Mouse (Mus musculus) lung, embryonic 15.5 days (tissue): ENCODE results near the gene Gimap4. TPM values are rescaled to one million over a fixed set of nuclear protein-coding genes. Genes with fewer than 3 reads are reported as not detected.

Experiments
- ATAC-seq: fragments of 200-750 bp; cut with Nextera tagmentation; 2 replicates; pipeline ENCODE4 v1.8.0; 2017; ENCODE audit warnings: moderate number of reproducible peaks, borderline replicate concordance; ENCODE audit not compliant: low FRiP score, low TSS enrichment; ENCODE audit errors: extremely low read depth
- H3K27ac ChIP-seq: fragments of 300-500 bp; sonication (generic); 2 replicates; pipeline ENCODE4 v1.5.1; 2015; ENCODE audit warnings: moderate library complexity, mild to moderate bottlenecking, inconsistent platforms
- H3K27me3 ChIP-seq: fragments of 300-500 bp; sonication (generic); 2 replicates; pipeline ENCODE4 v1.6.1; 2015; ENCODE audit warnings: inconsistent platforms
- H3K36me3 ChIP-seq: fragments of 300-500 bp; sonication (generic); 2 replicates; pipeline ENCODE4 v1.6.1; 2015; ENCODE audit warnings: inconsistent platforms
- H3K4me1 ChIP-seq: fragments of 300-500 bp; sonication (generic); 2 replicates; pipeline ENCODE4 v1.6.1; 2015; ENCODE audit warnings: inconsistent platforms
- H3K4me2 ChIP-seq: fragments of 300-500 bp; sonication (generic); 2 replicates; pipeline ENCODE4 v1.6.1; 2015; ENCODE audit warnings: inconsistent platforms, mild to moderate bottlenecking, moderate library complexity
- H3K4me3 ChIP-seq: fragments of 300-500 bp; sonication (generic); 2 replicates; pipeline ENCODE4 v1.5.1; 2015; ENCODE audit warnings: mild to moderate bottlenecking, inconsistent platforms
- H3K9ac ChIP-seq: fragments of 300-500 bp; sonication (generic); 2 replicates; pipeline ENCODE4 v1.6.1; 2015; ENCODE audit warnings: inconsistent platforms
- H3K9me3 ChIP-seq: fragments of 300-500 bp; sonication (generic); 2 replicates; pipeline ENCODE4 v1.6.1; 2016; ENCODE audit warnings: inconsistent platforms
- whole genome bisulfite sequencing: fragments of 180-500 bp; shearing (Covaris S2); methylation state at CpG from one replicate; pipeline ENCODE4 v1.1.7; 2015; 5-methylcytosine and 5-hydroxymethylcytosine counted together
- polyA plus RNA-seq: library from polyadenylated mRNA; unstranded; fragments of >200 nt; fragmentation: Nextera tagmentation; extraction: Ambion mirVana; gene quantifications from 2 replicates; pipeline ENCODE4 v1.2.1, GENCODE M21; 2015

Gimap4 gene
- polyA plus RNA-seq, 1 experiment from 2014 or later = 46.6 TPM

DNA sequence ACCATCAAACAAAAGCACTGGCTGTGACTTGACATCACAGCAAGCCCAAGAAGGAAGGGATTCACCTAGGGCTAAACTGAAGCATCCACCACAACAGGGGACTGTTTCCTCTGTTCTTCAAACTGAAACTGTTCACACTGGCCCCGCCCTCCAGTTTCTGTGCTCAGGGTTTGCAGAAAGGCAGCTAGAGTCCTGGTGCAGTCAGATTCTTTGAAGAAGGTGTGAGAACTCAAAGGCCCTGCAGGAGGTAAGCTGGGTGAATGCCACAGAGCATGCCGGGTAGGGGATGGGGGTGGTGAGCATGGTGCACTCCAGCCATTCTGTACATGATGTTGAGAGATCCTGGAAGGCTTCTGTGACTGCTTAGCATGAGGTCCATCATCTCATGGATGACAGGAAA is 34.1 kb downstream of the Gimap4 start, which contains the start of the genes Gm28053 and Gimap7:
Gene Gm28053 (plus strand): TSS at position 153 of the 400 bp plus-strand sequence.
Gene Gimap7 (plus strand): TSS at position 167 of the 400 bp plus-strand sequence.
- 50% methylated on average over 2 of the region's 2 CpGs for WGBS
- no peaks in the 10 kb centered on the region for H3K4me1 ChIP-seq
- H3K4me2 ChIP-seq = no peak within 1 kb of the TSS
- no peak within 1 kb of the TSS for H3K9ac ChIP-seq
- no peak within 1 kb of the TSS for H3K4me3 ChIP-seq
- H3K36me3 ChIP-seq = no peaks in the 10 kb centered on the region
- H3K9me3 ChIP-seq = no peaks in the 10 kb centered on the region
- H3K27ac ChIP-seq = no peak within 1 kb of the TSS
- no peaks in the 10 kb centered on the region for H3K27me3 ChIP-seq
- no peak for ATAC-seq

GRCm38 (mm10) chr6:48720326-48720725 is 36.0 kb downstream of the Gimap4 start:
- H3K4me2 ChIP-seq = no peak overlapping the region
- H3K27ac ChIP-seq = no peak overlapping the region
- no peaks in the 10 kb centered on the region for H3K36me3 ChIP-seq
- no peak overlapping the region for H3K9ac ChIP-seq
- ATAC-seq = no peak
- no peaks in the 10 kb centered on the region for H3K9me3 ChIP-seq
- H3K4me1 ChIP-seq = no peaks in the 10 kb centered on the region
- H3K27me3 ChIP-seq = no peaks in the 10 kb centered on the region
- no peak overlapping the region for H3K4me3 ChIP-seq
- WGBS = 64% methylated on average over 4 of the region's 4 CpGs

DNA sequence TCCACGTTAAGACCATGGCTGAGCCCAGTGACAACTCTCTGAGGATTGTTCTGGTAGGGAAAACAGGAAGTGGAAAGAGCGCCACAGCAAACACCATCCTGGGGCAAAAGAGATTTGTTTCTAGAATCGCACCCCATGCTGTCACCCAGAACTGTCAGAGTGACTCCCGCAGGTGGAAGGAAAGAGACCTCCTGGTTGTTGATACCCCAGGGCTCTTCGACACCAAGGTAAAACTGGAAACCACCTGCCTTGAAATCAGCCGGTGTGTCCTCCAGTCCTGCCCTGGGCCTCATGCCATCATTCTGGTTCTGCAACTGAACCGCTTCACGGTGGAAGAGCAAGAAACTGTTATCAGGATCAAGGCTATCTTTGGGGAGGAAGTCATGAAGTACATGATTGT is 39.1 kb downstream of the Gimap4 start:
- Histone ChIP-seq H3K36me3 (no peaks in the 10 kb centered on the region), H3K4me2 (no peak overlapping the region), H3K9me3 (no peaks in the 10 kb centered on the region), H3K27ac (no peak overlapping the region), H3K9ac (no peak overlapping the region), H3K27me3 (no peaks in the 10 kb centered on the region), H3K4me1 (peaks cover 3% of the 10 kb centered on the region; the same call in 1 of the 2 replicates), H3K4me3 (no peak overlapping the region)
- no peak for ATAC-seq
- 75% methylated on average over 8 of the region's 8 CpGs for WGBS

DNA sequence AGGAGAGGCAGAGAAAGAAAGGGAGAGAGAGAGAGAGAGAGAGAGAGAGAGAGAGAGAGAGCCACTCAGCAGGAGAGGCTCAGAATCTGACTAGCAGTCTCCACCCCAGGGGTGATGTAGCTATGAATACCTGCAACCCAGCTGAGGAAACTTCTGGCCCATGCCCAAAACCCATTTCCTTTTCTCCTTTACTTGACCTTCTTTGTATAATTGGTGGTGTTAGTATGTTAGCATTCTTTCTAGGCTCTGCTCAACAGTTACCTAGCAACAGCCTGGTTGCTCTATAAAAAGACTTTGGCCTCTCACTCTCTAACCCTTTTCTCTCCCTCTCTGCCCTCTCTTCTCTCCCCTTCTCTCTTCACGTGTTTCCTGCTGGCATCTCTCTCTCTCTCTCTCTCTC is 41.1 kb downstream of the Gimap4 start:
- ATAC-seq = peak; percentile 55
- H3K4me3 ChIP-seq = no peak overlapping the region
- H3K36me3 ChIP-seq = no peaks in the 10 kb centered on the region
- no peak overlapping the region for H3K9ac ChIP-seq
- H3K9me3 ChIP-seq = no peaks in the 10 kb centered on the region
- H3K4me1 ChIP-seq = peaks cover 3% of the 10 kb centered on the region; the same call in 1 of the 2 replicates
- 0% methylated on average over 1 of the region's 1 CpGs for WGBS
- no peaks in the 10 kb centered on the region for H3K27me3 ChIP-seq
- H3K4me2 ChIP-seq = no peak overlapping the region
- H3K27ac ChIP-seq = peak overlapping the region; percentile 42; the same call in 1 of the 2 replicates

GRCm38 (mm10) chr6:48727761-48728160 is 43.4 kb downstream of the Gimap4 start:
- no peak overlapping the region for H3K27ac ChIP-seq
- no peaks in the 10 kb centered on the region for H3K9me3 ChIP-seq
- no peaks in the 10 kb centered on the region for H3K27me3 ChIP-seq
- no peak overlapping the region for H3K4me2 ChIP-seq
- no peak overlapping the region for H3K9ac ChIP-seq
- no peak for ATAC-seq
- no peak overlapping the region for H3K4me3 ChIP-seq
- peaks cover 3% of the 10 kb centered on the region; the same call in 1 of the 2 replicates for H3K4me1 ChIP-seq
- WGBS = 75% methylated on average over 5 of the region's 5 CpGs
- no peaks in the 10 kb centered on the region for H3K36me3 ChIP-seq

DNA sequence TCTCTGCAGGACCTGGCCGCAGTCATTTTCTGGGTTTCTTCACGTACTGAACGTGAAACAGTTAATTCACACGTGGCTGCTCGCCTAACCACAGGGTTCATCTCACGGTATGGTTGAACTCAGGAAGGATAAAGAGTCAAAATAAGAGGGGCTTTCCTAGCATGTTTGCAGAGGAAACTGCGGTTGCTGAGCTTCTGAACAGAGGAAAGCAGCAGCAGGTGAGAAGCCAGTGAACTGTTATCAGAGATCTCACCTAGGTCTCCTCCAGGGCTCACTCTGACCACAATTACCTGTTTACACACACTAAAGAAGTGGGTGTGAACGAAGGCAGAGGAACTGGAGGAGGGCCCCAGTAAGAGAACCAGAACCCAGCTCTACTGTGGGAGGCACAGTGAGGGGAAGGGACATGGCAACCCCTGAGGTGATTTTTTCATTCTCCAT is 48.5 kb downstream of the Gimap4 start:
- no peak overlapping the region for H3K9ac ChIP-seq
- 39% methylated on average over 8 of the region's 8 CpGs for WGBS

DNA sequence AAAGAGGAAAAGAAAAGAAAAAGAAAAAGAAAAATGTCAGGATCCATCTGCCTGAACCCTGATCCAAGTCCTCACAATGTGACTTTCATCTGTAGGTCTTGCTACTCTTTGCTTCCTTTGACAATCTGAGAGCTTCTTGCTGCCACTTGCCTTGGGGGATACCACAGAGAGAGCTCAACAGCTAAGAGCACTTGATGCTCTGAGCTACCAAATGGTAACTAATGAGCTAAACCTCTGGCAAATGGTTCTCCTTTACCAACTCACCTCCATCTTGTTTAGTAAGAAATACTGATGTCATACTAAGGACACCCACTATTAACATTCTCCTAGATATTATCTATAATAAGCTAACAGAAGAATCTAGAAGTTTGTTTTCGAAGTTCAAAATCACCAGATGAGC is 49.3 kb downstream of the Gimap4 start:
- no peaks in the 10 kb centered on the region for H3K4me1 ChIP-seq
- no peak overlapping the region for H3K4me2 ChIP-seq
- WGBS = 78% methylated on average over 1 of the region's 1 CpGs
- no peaks in the 10 kb centered on the region for H3K27me3 ChIP-seq
- H3K4me3 ChIP-seq = no peak overlapping the region
- H3K9me3 ChIP-seq = no peaks in the 10 kb centered on the region
- no peak overlapping the region for H3K9ac ChIP-seq
- no peak overlapping the region for H3K27ac ChIP-seq
- H3K36me3 ChIP-seq = no peaks in the 10 kb centered on the region
- ATAC-seq = no peak

More for the DNA sequence above, 48.5 kb downstream of the Gimap4 start:
- Histone ChIP-seq H3K27ac (no peak overlapping the region), H3K4me3 (no peak overlapping the region), H3K4me2 (no peak overlapping the region), H3K27me3 (no peaks in the 10 kb centered on the region), H3K9me3 (no peaks in the 10 kb centered on the region), H3K4me1 (no peaks in the 10 kb centered on the region), H3K36me3 (no peaks in the 10 kb centered on the region)
- no peak for ATAC-seq

- H3K27ac ChIP-seq = no peak overlapping the region
- H3K27me3 ChIP-seq = peaks cover 7% of the 10 kb centered on the region
- 59% methylated on average over 2 of the region's 2 CpGs for WGBS
- ATAC-seq = no peak
- no peaks in the 10 kb centered on the region for H3K9me3 ChIP-seq
- no peak overlapping the region for H3K9ac ChIP-seq
- H3K4me2 ChIP-seq = no peak overlapping the region
- H3K4me3 ChIP-seq = no peak overlapping the region
- no peaks in the 10 kb centered on the region for H3K36me3 ChIP-seq
- peaks cover 12% of the 10 kb centered on the region for H3K4me1 ChIP-seq
Measured at GRCm38 (mm10) chr6:48737053-48737452, 52.7 kb downstream of the Gimap4 start.

GRCm38 (mm10) chr6:48737688-48738087 is 53.3 kb downstream of the Gimap4 start:
- Histone ChIP-seq H3K27ac (no peak overlapping the region), H3K9me3 (no peaks in the 10 kb centered on the region), H3K4me2 (no peak overlapping the region), H3K4me1 (peaks cover 18% of the 10 kb centered on the region), H3K4me3 (no peak overlapping the region), H3K36me3 (no peaks in the 10 kb centered on the region), H3K27me3 (peaks cover 13% of the 10 kb centered on the region), H3K9ac (no peak overlapping the region)
- no peak for ATAC-seq
- 81% methylated on average over 5 of the region's 5 CpGs for WGBS

DNA sequence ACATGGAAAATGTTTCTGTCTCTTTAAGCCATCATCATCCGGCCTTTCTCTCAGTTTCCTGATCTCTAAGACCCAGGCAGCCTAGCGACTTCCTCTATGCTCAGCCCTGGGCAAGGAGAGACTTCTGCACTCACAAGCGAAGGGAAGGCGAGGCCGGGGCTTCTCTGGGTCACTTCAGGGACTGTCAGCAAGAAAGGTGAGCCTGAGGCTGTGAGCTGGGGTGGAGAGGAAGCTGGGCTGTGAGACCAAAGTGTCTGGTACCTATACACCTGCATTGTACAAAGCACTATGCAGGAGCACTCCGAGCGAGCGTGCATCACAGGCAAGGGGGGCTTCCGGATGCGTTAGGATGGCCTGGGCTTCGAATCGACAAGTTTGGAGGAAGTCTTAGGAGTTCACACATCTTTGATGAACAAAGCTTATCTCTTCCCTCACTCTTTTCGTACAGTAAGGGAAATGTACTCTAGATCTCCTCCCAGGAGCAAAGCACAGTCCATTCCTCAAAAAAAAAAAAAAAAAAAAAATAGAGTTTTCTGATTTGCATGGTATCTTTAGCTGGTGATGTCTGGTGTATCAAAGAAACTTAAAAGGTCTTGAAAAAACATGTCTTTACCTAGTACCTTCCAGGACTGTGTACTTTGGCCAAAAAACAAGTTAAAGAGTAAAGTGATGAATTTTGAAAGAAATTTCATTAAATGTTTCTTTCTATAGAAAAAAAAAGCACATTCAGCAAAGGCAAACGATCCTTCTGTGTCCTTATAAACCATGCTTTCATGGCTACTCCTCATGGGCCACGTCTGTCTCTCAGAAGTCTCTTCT is 54.8 kb downstream of the Gimap4 start, which contains the start of gene Gimap1:
Gene Gimap1 (plus strand): TSS at position 94 of the 819 bp plus-strand sequence.
- H3K27me3 ChIP-seq = peaks cover 25% of the 10 kb centered on the region
- H3K27ac ChIP-seq = peak within 1 kb of the TSS; percentile 65; the same call in 1 of the 2 replicates
- H3K4me2 ChIP-seq = peak within 1 kb of the TSS; percentile 78
- no peaks in the 10 kb centered on the region for H3K9me3 ChIP-seq
- peaks cover 24% of the 10 kb centered on the region for H3K4me1 ChIP-seq
- no peaks in the 10 kb centered on the region for H3K36me3 ChIP-seq
- H3K4me3 ChIP-seq = peak within 1 kb of the TSS; percentile 33
- 58% methylated on average over 15 of the region's 15 CpGs for WGBS
- ATAC-seq = no peak
- peak within 1 kb of the TSS; percentile 27; the same call in 1 of the 2 replicates for H3K9ac ChIP-seq

DNA sequence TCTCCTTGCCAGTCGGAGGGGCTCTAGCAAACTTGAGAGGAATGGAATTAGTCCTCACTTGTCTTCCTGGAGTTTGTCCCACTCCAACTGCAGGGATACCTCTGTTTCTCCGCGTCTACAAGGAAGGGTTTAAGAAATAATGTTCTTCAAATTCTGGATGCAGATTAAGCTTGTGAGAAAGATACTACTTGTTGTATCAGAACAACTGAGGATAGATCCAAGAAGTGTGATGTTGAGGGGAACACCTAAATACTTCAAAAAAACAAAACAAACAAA is 55.4 kb downstream of the Gimap4 start:
- peaks cover 25% of the 10 kb centered on the region for H3K27me3 ChIP-seq
- WGBS = 74% methylated on average over 3 of the region's 3 CpGs
- peak overlapping the region; percentile 33 for H3K4me3 ChIP-seq
- no peak overlapping the region; the same call in 1 of the 2 replicates for H3K9ac ChIP-seq
- peak overlapping the region; percentile 78 for H3K4me2 ChIP-seq
- H3K36me3 ChIP-seq = no peaks in the 10 kb centered on the region
- peaks cover 24% of the 10 kb centered on the region for H3K4me1 ChIP-seq
- no peak for ATAC-seq
- H3K27ac ChIP-seq = peak overlapping the region; percentile 59; the same call in 1 of the 2 replicates
- H3K9me3 ChIP-seq = no peaks in the 10 kb centered on the region

- peaks cover 25% of the 10 kb centered on the region for H3K27me3 ChIP-seq
- no peak for ATAC-seq
- H3K27ac ChIP-seq = peak overlapping the region; percentile 59
- H3K9me3 ChIP-seq = no peaks in the 10 kb centered on the region
- WGBS = 48% methylated on average over 3 of the region's 3 CpGs
- no peaks in the 10 kb centered on the region for H3K36me3 ChIP-seq
- H3K9ac ChIP-seq = 0 out of 2 replicates have a peak overlapping the region, but pooled peaks have one; percentile 11
- H3K4me2 ChIP-seq = peak overlapping the region; percentile 78
- peak overlapping the region; percentile 33 for H3K4me3 ChIP-seq
- H3K4me1 ChIP-seq = peaks cover 26% of the 10 kb centered on the region
Measured at GRCm38 (mm10) chr6:48740501-48741169, 56.3 kb downstream of the Gimap4 start.
